Mouse (Mus musculus): ENCODE measurements at regions not wholly inside any gene's neighbourhood (a gene's known extent, or its start where the extent isn't known, plus 50 kb on each side); places are given as distances from the start of the nearest gene placed in this dataset.

DNA sequence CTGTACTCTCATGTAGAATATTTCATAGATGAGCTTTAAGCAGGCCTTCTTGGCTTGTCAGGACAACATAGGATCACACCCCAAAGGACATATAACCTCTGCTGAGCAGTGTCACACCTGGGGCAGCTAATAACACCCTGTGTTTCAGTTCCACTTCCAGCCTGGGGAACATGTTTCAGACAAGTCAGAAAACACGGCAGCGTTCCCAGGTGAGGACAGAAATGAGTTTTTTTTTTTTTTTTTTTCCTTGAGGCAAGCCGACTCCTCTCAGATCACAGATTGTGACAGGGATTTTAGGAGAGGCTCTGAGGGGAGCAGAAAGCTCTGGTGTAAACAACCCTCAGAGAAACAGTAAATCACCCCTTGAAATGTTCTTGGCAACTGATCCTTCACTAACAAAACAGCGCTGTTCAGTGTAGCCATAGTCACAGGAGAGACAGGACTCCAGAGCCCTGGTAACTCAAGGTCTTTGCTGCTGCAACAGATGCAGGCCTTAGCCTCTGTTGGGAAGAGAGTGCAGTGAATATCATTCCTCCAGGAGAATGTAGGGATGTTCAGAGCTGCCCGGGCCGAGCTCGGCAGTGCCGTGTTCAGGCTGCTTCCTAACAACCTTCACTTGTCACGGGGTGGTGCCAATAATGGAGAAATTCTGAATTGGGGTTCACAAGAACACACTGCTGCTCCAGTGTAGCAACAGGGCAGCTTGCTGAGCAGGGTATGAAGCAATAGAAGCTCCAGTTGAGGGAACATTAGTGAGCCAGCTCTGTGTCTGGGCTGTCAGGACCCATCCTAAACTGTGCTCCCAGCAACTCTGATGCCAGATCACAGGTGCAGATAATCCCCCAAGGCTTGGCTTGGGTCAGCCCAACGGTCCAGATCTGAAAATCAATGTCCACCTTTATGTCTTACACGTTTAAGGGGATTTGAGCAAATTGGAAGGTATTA is 177.1 kb upstream of the Eif4g2 start:
- Histone ChIP-seq H3K4me3 (ENCODE audit: low read depth, low read length) (no peak overlapping the region), H3K27me3 (ENCODE audit: insufficient read depth, low read length) (no peaks in the 10 kb centered on the region), H3K9me3 (replicated peaks) (peaks cover 3% of the 10 kb centered on the region; the same call in 1 of the 2 replicates), H3K36me3 (replicated peaks) (no peaks in the 10 kb centered on the region), H3K4me1 (ENCODE audit: insufficient read depth, low read depth, low read length) (no peaks in the 10 kb centered on the region)
- no peak for ATAC-seq (ENCODE audit: extremely low read depth, insufficient number of reproducible peaks, low FRiP score, poor library complexity, severe bottlenecking)
- TF ChIP-seq GATA2 (IDR thresholded peaks at IDR 0.05; ENCODE audit: borderline replicate concordance, low read depth, low read length) (no peak), TAL1 (conservative IDR thresholded peaks at IDR 0.05; ENCODE audit: low read depth, low read length) (no peak), CTCF (IDR thresholded peaks at IDR 0.05; ENCODE audit: low read depth, low read length) (no peak), GATA1 (IDR thresholded peaks at IDR 0.05; ENCODE audit: borderline replicate concordance, low read length) (no peak), POLR2AphosphoS5 (IDR thresholded peaks at IDR 0.05; ENCODE audit: insufficient replicate concordance, low read depth, low read length) (no peak)
- no peak for DNase-seq (ENCODE audit: low spot score)

DNA sequence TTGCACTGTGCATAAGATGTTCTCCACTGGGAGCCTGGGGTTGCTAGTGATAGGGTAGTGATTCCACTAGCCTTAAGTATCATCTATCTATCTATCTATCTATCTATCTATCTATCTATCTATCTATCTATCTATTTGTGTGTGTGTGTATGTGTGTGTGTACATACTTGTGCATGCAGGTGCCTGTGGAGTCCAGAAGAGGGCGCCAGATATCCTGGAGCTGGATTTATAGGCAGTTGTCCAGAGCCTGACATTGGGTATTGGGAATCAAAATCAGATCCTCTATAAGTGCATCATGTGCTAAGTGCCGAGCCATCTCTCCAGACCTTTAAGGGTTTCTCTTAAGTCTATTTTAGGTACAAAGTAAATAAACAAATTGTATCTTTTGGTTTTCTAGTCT is 175.0 kb upstream of the Eif4g2 start:
- DNase-seq (ENCODE audit: low spot score): no peak
- no peaks in the 10 kb centered on the region for H3K27me3 ChIP-seq (ENCODE audit: insufficient read depth, low read length)
- H3K4me3 ChIP-seq (ENCODE audit: low read depth, low read length): no peak overlapping the region
- H3K9me3 ChIP-seq (replicated peaks): peaks cover 3% of the 10 kb centered on the region; the same call in 1 of the 2 replicates
- ATAC-seq (ENCODE audit: extremely low read depth, insufficient number of reproducible peaks, low FRiP score, poor library complexity, severe bottlenecking): no peak
- no peak for TF ChIP-seq GATA1 (IDR thresholded peaks at IDR 0.05; ENCODE audit: borderline replicate concordance, low read length)
- no peak for TF ChIP-seq CTCF (IDR thresholded peaks at IDR 0.05; ENCODE audit: low read depth, low read length)
- TF ChIP-seq GATA2 (IDR thresholded peaks at IDR 0.05; ENCODE audit: borderline replicate concordance, low read depth, low read length): no peak
- TF ChIP-seq POLR2AphosphoS5 (IDR thresholded peaks at IDR 0.05; ENCODE audit: insufficient replicate concordance, low read depth, low read length): no peak
- no peak for TF ChIP-seq TAL1 (conservative IDR thresholded peaks at IDR 0.05; ENCODE audit: low read depth, low read length)
- no peaks in the 10 kb centered on the region for H3K4me1 ChIP-seq (ENCODE audit: insufficient read depth, low read depth, low read length)
- H3K36me3 ChIP-seq (replicated peaks): no peaks in the 10 kb centered on the region

DNA sequence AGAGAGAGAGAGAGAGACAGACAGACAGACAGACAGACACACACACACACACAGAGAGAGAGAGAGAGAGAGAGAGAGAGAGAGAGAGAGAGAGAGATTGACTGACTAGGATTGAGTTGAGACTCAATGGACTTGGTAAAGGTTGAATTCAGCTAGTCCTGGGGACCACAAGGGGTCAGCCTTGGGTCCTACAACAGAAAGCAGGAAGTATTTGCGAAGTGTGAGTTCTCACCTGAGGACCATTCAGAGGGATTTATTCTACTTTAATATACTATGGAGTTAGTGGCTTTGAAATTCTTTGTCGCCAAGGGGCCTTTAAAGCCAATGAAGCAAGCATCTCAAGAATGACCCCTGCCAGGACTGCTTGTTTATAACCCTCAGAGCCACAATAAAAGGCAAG is 173.4 kb upstream of the Eif4g2 start:
- TF ChIP-seq POLR2AphosphoS5 (IDR thresholded peaks at IDR 0.05; ENCODE audit: insufficient replicate concordance, low read depth, low read length) (no peak), TAL1 (conservative IDR thresholded peaks at IDR 0.05; ENCODE audit: low read depth, low read length) (no peak), GATA2 (IDR thresholded peaks at IDR 0.05; ENCODE audit: borderline replicate concordance, low read depth, low read length) (no peak), CTCF (IDR thresholded peaks at IDR 0.05; ENCODE audit: low read depth, low read length) (no peak), GATA1 (IDR thresholded peaks at IDR 0.05; ENCODE audit: borderline replicate concordance, low read length) (no peak)
- Histone ChIP-seq H3K36me3 (replicated peaks) (no peaks in the 10 kb centered on the region), H3K4me1 (ENCODE audit: insufficient read depth, low read depth, low read length) (no peaks in the 10 kb centered on the region), H3K4me3 (ENCODE audit: low read depth, low read length) (no peak overlapping the region), H3K27me3 (ENCODE audit: insufficient read depth, low read length) (no peaks in the 10 kb centered on the region), H3K9me3 (replicated peaks) (peaks cover 3% of the 10 kb centered on the region; the same call in 1 of the 2 replicates)
- ATAC-seq (ENCODE audit: extremely low read depth, insufficient number of reproducible peaks, low FRiP score, poor library complexity, severe bottlenecking): no peak
- no peak for DNase-seq (ENCODE audit: low spot score)

DNA sequence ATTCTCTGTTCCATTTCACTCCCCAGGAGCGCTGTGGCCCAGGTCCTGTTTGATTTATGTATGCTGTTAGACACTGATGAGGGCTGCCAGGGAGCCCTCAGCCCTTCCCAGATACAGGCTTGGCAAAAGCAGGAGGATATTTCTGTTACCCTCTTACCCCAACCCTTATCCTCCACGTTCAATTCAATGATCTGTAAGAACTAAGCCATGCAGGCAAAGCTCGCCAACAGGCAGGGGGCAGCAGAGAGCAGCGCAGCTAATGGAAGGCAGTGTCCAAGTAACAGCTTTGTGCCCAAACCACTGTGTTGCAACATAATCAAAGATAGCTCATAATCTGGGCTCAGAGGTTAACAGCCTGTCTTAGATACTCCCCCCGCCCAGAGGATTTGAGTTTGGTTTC is 166.8 kb upstream of the Eif4g2 start:
- ATAC-seq (ENCODE audit: extremely low read depth, insufficient number of reproducible peaks, low FRiP score, poor library complexity, severe bottlenecking): no peak
- Histone ChIP-seq H3K27me3 (ENCODE audit: insufficient read depth, low read length) (no peaks in the 10 kb centered on the region), H3K36me3 (replicated peaks) (no peaks in the 10 kb centered on the region), H3K9me3 (replicated peaks) (no peaks in the 10 kb centered on the region), H3K4me1 (ENCODE audit: insufficient read depth, low read depth, low read length) (no peaks in the 10 kb centered on the region), H3K4me3 (ENCODE audit: low read depth, low read length) (no peak overlapping the region)
- DNase-seq (ENCODE audit: low spot score): no peak
- TF ChIP-seq TAL1 (conservative IDR thresholded peaks at IDR 0.05; ENCODE audit: low read depth, low read length) (no peak), GATA2 (IDR thresholded peaks at IDR 0.05; ENCODE audit: borderline replicate concordance, low read depth, low read length) (no peak), CTCF (IDR thresholded peaks at IDR 0.05; ENCODE audit: low read depth, low read length) (peak; percentile 85), POLR2AphosphoS5 (IDR thresholded peaks at IDR 0.05; ENCODE audit: insufficient replicate concordance, low read depth, low read length) (no peak), GATA1 (IDR thresholded peaks at IDR 0.05; ENCODE audit: borderline replicate concordance, low read length) (no peak)

DNA sequence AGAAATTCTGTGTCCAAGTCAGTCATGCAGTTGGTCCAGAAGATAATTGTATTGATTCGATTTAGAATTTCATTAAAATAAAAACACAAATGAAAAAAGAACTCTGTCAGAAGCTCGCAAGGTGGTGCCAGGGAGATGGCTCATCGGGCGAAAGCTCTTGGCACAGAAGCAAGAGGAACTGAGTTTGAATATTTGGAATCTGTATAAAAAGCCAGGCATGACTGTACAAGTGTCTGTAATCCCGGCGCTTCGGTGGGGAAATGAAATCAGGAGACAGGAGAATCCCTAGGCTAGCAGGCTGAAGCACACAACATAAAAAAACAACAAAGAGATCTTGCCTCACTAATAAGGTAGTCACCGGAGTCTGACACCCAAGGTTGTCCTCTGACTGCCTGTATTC is 162.7 kb upstream of the Eif4g2 start:
- ATAC-seq (ENCODE audit: extremely low read depth, insufficient number of reproducible peaks, low FRiP score, poor library complexity, severe bottlenecking): no peak

DNA sequence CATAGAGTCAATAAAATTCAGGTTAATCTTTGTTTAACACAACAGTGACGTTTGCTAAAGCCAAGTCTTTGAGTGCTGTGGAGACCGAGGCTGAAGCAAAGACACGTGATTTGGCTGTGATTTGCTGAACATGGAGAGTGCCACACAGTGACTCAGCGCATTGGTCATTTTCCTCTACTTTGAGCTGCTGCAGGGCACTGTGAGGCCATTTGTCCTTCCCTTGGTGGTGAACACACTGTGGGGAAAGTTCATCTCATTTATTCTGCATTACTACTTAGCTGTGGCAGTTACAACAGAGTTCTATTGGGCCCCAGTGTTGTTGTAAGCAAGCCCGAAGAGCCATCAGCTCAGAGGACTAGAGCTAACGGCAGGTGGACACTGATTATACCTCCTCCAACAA is 162.2 kb upstream of the Eif4g2 start:
- H3K9me3 ChIP-seq (replicated peaks): no peaks in the 10 kb centered on the region; the same call in 1 of the 2 replicates
- TF ChIP-seq GATA2 (IDR thresholded peaks at IDR 0.05; ENCODE audit: borderline replicate concordance, low read depth, low read length): no peak
- TF ChIP-seq GATA1 (IDR thresholded peaks at IDR 0.05; ENCODE audit: borderline replicate concordance, low read length): no peak
- no peak for TF ChIP-seq POLR2AphosphoS5 (IDR thresholded peaks at IDR 0.05; ENCODE audit: insufficient replicate concordance, low read depth, low read length)
- no peak for TF ChIP-seq CTCF (IDR thresholded peaks at IDR 0.05; ENCODE audit: low read depth, low read length)
- TF ChIP-seq TAL1 (conservative IDR thresholded peaks at IDR 0.05; ENCODE audit: low read depth, low read length): no peak
- DNase-seq (ENCODE audit: low spot score) (no peak), ATAC-seq (ENCODE audit: extremely low read depth, insufficient number of reproducible peaks, low FRiP score, poor library complexity, severe bottlenecking) (no peak)
- H3K4me1 ChIP-seq (ENCODE audit: insufficient read depth, low read depth, low read length): no peaks in the 10 kb centered on the region
- no peak overlapping the region for H3K4me3 ChIP-seq (ENCODE audit: low read depth, low read length)
- H3K27me3 ChIP-seq (ENCODE audit: insufficient read depth, low read length): peaks cover 3% of the 10 kb centered on the region; the same call in 1 of the 2 replicates
- H3K36me3 ChIP-seq (replicated peaks): no peaks in the 10 kb centered on the region

More for the DNA sequence above, 162.7 kb upstream of the Eif4g2 start:
- no peaks in the 10 kb centered on the region for H3K4me1 ChIP-seq (ENCODE audit: insufficient read depth, low read depth, low read length)
- H3K4me3 ChIP-seq (ENCODE audit: low read depth, low read length): no peak overlapping the region
- peaks cover 3% of the 10 kb centered on the region; the same call in 1 of the 2 replicates for H3K27me3 ChIP-seq (ENCODE audit: insufficient read depth, low read length)
- H3K36me3 ChIP-seq (replicated peaks): no peaks in the 10 kb centered on the region
- DNase-seq (ENCODE audit: low spot score): no peak
- no peak for TF ChIP-seq POLR2AphosphoS5 (IDR thresholded peaks at IDR 0.05; ENCODE audit: insufficient replicate concordance, low read depth, low read length)
- no peak for TF ChIP-seq TAL1 (conservative IDR thresholded peaks at IDR 0.05; ENCODE audit: low read depth, low read length)
- no peak for TF ChIP-seq CTCF (IDR thresholded peaks at IDR 0.05; ENCODE audit: low read depth, low read length)
- TF ChIP-seq GATA1 (IDR thresholded peaks at IDR 0.05; ENCODE audit: borderline replicate concordance, low read length): no peak
- no peak for TF ChIP-seq GATA2 (IDR thresholded peaks at IDR 0.05; ENCODE audit: borderline replicate concordance, low read depth, low read length)
- H3K9me3 ChIP-seq (replicated peaks): no peaks in the 10 kb centered on the region; the same call in 1 of the 2 replicates

All from G1E (cell line).